Mouse (Mus musculus): ENCODE measurements around the gene Olfr136. TPM values are rescaled to one million over a fixed set of nuclear protein-coding genes. Genes with fewer than 3 reads are reported as not detected.

The Olfr136 gene
- not detected in 2 replicates for total RNA-seq (2014; rRNA removed)
- polyA plus RNA-seq (2015; fragmentation: Nextera tagmentation; extraction: Ambion mirVana) = not detected in 2 replicates

DNA sequence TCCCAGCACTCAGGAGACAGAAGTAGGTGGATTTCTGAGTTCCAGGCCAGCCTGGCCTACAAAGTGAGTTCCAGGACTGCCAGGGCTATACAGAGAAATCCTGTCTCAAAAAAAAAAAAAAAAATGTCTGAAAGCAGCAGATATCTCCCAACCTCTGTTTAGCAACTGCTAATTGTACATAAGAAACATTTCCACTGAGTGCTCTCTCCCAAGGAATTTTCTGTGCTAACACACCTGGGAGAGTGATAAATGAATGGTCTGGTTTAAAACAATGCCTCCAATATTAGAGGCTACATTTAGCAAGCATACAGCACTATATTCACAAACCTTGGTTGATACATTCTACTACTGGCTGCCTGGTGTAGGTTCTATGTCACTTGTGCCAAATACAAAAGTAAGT lies at the start of gene Olfr136:
TSS of gene Olfr136 (plus strand) at position 301 of the 400 bp plus-strand sequence.
- no peak within 1 kb of the TSS for H3K4me2 ChIP-seq (ENCODE audit: low read depth)
- no peaks in the 10 kb centered on the region for H3K4me1 ChIP-seq (ENCODE audit: insufficient read depth)
- TF ChIP-seq CTCF (IDR thresholded peaks at IDR 0.05; ENCODE audit: low read depth) = no peak
- H3K27me3 ChIP-seq (ENCODE audit: insufficient read depth, low read length) = no peaks in the 10 kb centered on the region
- H3K4me3 ChIP-seq (ENCODE audit: low read depth, low read length) = no peak within 1 kb of the TSS
- ATAC-seq (no peak), DNase-seq (no peak)
- H3K27ac ChIP-seq (ENCODE audit: low read depth, low read length) = no peak within 1 kb of the TSS
- no peaks in the 10 kb centered on the region for H3K36me3 ChIP-seq (ENCODE audit: insufficient read depth)
- H3K9me3 ChIP-seq (ENCODE audit: low read length) = no peaks in the 10 kb centered on the region
- no peak within 1 kb of the TSS for H3K9ac ChIP-seq

DNA sequence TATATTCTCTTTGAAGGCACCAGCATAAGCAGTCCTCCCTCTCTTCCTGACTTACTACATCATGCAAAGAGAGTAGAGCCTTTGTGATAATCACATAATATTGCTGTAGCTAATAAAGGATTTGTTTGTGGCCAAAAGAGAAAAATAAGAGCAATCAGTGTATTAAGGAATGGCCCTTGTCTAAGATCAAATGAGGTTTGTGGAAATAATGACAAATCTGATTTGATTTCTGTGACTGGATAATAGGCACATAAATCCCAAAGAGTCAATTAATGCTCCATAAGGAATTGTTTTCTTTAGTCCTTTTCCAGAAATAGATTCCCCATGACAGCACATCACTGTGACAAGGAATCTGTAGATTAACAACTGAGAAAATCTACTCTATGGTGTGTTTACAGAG lies 22.2 kb upstream of the Olfr136 start, which contains the start of gene Olfr137:
TSS of gene Olfr137 (minus strand) at position 101 of the 400 bp plus-strand sequence.
- H3K4me3 ChIP-seq (ENCODE audit: low read depth, low read length) = no peak within 1 kb of the TSS
- H3K9ac ChIP-seq = no peak within 1 kb of the TSS
- ATAC-seq (no peak), DNase-seq (no peak)
- no peaks in the 10 kb centered on the region for H3K36me3 ChIP-seq (ENCODE audit: insufficient read depth)
- TF ChIP-seq CTCF (IDR thresholded peaks at IDR 0.05; ENCODE audit: low read depth) = no peak
- no peak within 1 kb of the TSS for H3K4me2 ChIP-seq (ENCODE audit: low read depth)
- no peak within 1 kb of the TSS for H3K27ac ChIP-seq (ENCODE audit: low read depth, low read length)
- 0 out of 2 replicates have a peak, but pooled peaks cover 3% of the 10 kb centered on the region for H3K9me3 ChIP-seq (ENCODE audit: low read length)
- no peaks in the 10 kb centered on the region for H3K27me3 ChIP-seq (ENCODE audit: insufficient read depth, low read length)
- H3K4me1 ChIP-seq (ENCODE audit: insufficient read depth) = no peaks in the 10 kb centered on the region

Other genes with a start within 250 kb of the Olfr136 start
- gene Olfr131, start 241.1 kb upstream of the Olfr136 start, total RNA-seq (2014; rRNA removed) = not detected in 2 replicates
- not detected in 2 replicates for gene Olfr131, start 241.1 kb upstream of the Olfr136 start, polyA plus RNA-seq (2015; fragmentation: Nextera tagmentation; extraction: Ambion mirVana)
- gene Olfr132, start 195.3 kb upstream of the Olfr136 start, total RNA-seq (2014; rRNA removed) = not detected in 2 replicates
- not detected in 2 replicates for gene Olfr132, start 195.3 kb upstream of the Olfr136 start, polyA plus RNA-seq (2015; fragmentation: Nextera tagmentation; extraction: Ambion mirVana)
- not detected in 2 replicates for gene Olfr133, start 184.6 kb upstream of the Olfr136 start, total RNA-seq (2014; rRNA removed)
- not detected in 2 replicates for gene Olfr133, start 184.6 kb upstream of the Olfr136 start, polyA plus RNA-seq (2015; fragmentation: Nextera tagmentation; extraction: Ambion mirVana)
- not detected in 2 replicates for gene Olfr134, start 158.4 kb upstream of the Olfr136 start, total RNA-seq (2014; rRNA removed)
- not detected in 2 replicates for gene Olfr134, start 158.4 kb upstream of the Olfr136 start, polyA plus RNA-seq (2015; fragmentation: Nextera tagmentation; extraction: Ambion mirVana)
- not detected in 2 replicates for gene Olfr135, start 125.5 kb upstream of the Olfr136 start, total RNA-seq (2014; rRNA removed)
- gene Olfr135, start 125.5 kb upstream of the Olfr136 start, polyA plus RNA-seq (2015; fragmentation: Nextera tagmentation; extraction: Ambion mirVana) = not detected in 2 replicates
- gene Olfr138, start 68.8 kb upstream of the Olfr136 start, total RNA-seq (2014; rRNA removed) = not detected in 2 replicates
- gene Olfr138, start 68.8 kb upstream of the Olfr136 start, polyA plus RNA-seq (2015; fragmentation: Nextera tagmentation; extraction: Ambion mirVana) = not detected in 2 replicates
- not detected in 2 replicates for gene Olfr137, start 22.3 kb upstream of the Olfr136 start, total RNA-seq (2014; rRNA removed)
- not detected in 2 replicates for gene Olfr137, start 22.3 kb upstream of the Olfr136 start, polyA plus RNA-seq (2015; fragmentation: Nextera tagmentation; extraction: Ambion mirVana)
- not detected in 2 replicates for gene Esp36, start 90.4 kb downstream of the Olfr136 start, total RNA-seq (2014; rRNA removed)
- not detected in 2 replicates for gene Esp36, start 90.4 kb downstream of the Olfr136 start, polyA plus RNA-seq (2015; fragmentation: Nextera tagmentation; extraction: Ambion mirVana)
- gene Esp34, start 224.4 kb downstream of the Olfr136 start, total RNA-seq (2014; rRNA removed) = not detected in 2 replicates
- gene Esp34, start 224.4 kb downstream of the Olfr136 start, polyA plus RNA-seq (2015; fragmentation: Nextera tagmentation; extraction: Ambion mirVana) = not detected in 2 replicates